ENCODE assay signal across 9 mouse cellular contexts in the genomic region with DNA sequence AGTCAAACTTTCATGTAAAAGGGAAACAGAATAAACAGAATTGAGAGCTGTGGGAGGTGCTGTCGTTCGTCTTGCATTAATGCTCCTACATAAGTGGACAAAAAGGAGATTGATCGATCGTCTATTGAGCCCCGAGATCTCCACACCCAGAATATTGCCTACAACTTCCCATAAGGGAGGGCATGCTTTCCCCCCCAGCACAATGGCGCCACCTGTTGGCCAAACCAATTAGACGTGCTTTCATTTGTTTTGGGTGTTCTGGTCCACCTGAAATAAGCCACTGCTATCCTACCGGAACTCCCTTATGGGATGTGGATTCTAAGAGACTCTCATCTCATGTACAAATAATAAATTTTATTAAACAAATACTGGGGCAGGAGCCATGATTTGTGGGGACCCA.
DNase-seq lines count a peak whose midpoint lies in the region; ATAC-seq lines count a peak whose summit lies in the region.
"Had no signal": no experiment of that assay in that cellular context is flagged by ENCODE, and none has a peak within 500 bp of the region (broad histone marks: within the 10 kb centered on the region; RNA-seq: fewer than 3 reads in every experiment).

No protein-coding gene starts in this region.

- no peaks in the 10 kb centered on the region for H3K4me1 ChIP-seq in midbrain, embryonic 14.5 days (ENCODE audit: control insufficient read depth, insufficient read depth, low read length)
- no peaks in the 10 kb centered on the region for H3K4me1 ChIP-seq in midbrain, embryonic 16.5 days (ENCODE audit: control insufficient read depth, insufficient read depth, low read length)

- H3K27me3 ChIP-seq in midbrain, embryonic 14.5 days (ENCODE audit: control insufficient read depth, insufficient read depth, low read length), result no peaks in the 10 kb centered on the region
- no peaks in the 10 kb centered on the region for H3K27me3 ChIP-seq in midbrain, embryonic 16.5 days (ENCODE audit: control insufficient read depth, insufficient read depth, low read depth, low read length)
- H3K27me3 ChIP-seq: neural tube, embryonic 12.5 days had no signal

- ATAC-seq in midbrain, embryonic 14.5 days (ENCODE audit: low FRiP score, low TSS enrichment), result no peak
- no peak for ATAC-seq in midbrain, embryonic 16.5 days
- no peak for ATAC-seq in erythroblast, adult 5-6 weeks (replicated peaks; ENCODE audit: low FRiP score, poor library complexity, severe bottlenecking)

- no peaks in the 10 kb centered on the region for H3K36me3 ChIP-seq in midbrain, embryonic 14.5 days (ENCODE audit: control insufficient read depth, insufficient read depth, low read length)
- H3K36me3 ChIP-seq in midbrain, embryonic 16.5 days (ENCODE audit: control insufficient read depth, insufficient read depth, low read length), result no peaks in the 10 kb centered on the region
- H3K36me3 ChIP-seq: neural tube, embryonic 12.5 days had no signal

- no peak overlapping the region for H3K4me3 ChIP-seq in midbrain, embryonic 14.5 days (replicated peaks; ENCODE audit: low read depth, low read length)
- no peak overlapping the region for H3K4me3 ChIP-seq in midbrain, embryonic 16.5 days (ENCODE audit: low read depth, low read length)
- H3K4me3 ChIP-seq: neural tube, embryonic 12.5 days had no signal

- no peak overlapping the region; the same call in 1 of the 2 replicates for H3K4me2 ChIP-seq in midbrain, embryonic 14.5 days (ENCODE audit: low read length)
- no peak overlapping the region for H3K4me2 ChIP-seq in midbrain, embryonic 16.5 days (ENCODE audit: low read length)
- H3K4me2 ChIP-seq: neural tube, embryonic 12.5 days had no signal

- H3K9me3 ChIP-seq in midbrain, embryonic 14.5 days (ENCODE audit: control insufficient read depth, low read length), result no peaks in the 10 kb centered on the region
- no peaks in the 10 kb centered on the region for H3K9me3 ChIP-seq in midbrain, embryonic 16.5 days (replicated peaks; ENCODE audit: control insufficient read depth, low read length, poor library complexity, severe bottlenecking)
- H3K9me3 ChIP-seq: neural tube, embryonic 12.5 days had no signal

- 64% methylated on average over 8 of the region's 8 CpGs for WGBS in midbrain, embryonic 14.5 days
- 62% methylated on average over 8 of the region's 8 CpGs for WGBS in midbrain, embryonic 16.5 days

- H3K9ac ChIP-seq in midbrain, embryonic 14.5 days (replicated peaks; ENCODE audit: low read length), result no peak overlapping the region
- no peak overlapping the region for H3K9ac ChIP-seq in midbrain, embryonic 16.5 days (ENCODE audit: low read depth, low read length)
- H3K9ac ChIP-seq: neural tube, embryonic 12.5 days had no signal

- DNase-seq in midbrain, embryonic 14.5 days, result peak; percentile 64
- peak; percentile 74 for DNase-seq in adrenal gland, postnatal 25 days
- peak; percentile 46 for DNase-seq in forelimb bud, embryonic 11.5 days (ENCODE audit: low read depth, low spot score)
- peak; percentile 32 for DNase-seq in kidney, postnatal 10 days
- peak; percentile 27 to 61 for DNase-seq in lung, adult 18-20 months
- DNase-seq in right cerebral cortex, postnatal 10 days (ENCODE audit: low spot score in 2 of 2), result peak; percentile 63 to 79

- no peak overlapping the region for H3K27ac ChIP-seq in midbrain, embryonic 14.5 days (replicated peaks; ENCODE audit: low read depth, low read length)
- no peak overlapping the region for H3K27ac ChIP-seq in midbrain, embryonic 16.5 days (ENCODE audit: low read length)
- H3K27ac ChIP-seq: neural tube, embryonic 12.5 days had no signal
